Mouse (Mus musculus) E14TG2a.4 (cell line): ENCODE results near the gene Rtf1.

Experiments used
- CTCF ChIP-seq: conservative IDR thresholded peaks from 2 replicates; pipeline ENCODE4 v1.5.1; 2014; ENCODE audit warnings: low read length
- NANOG ChIP-seq: IDR thresholded peaks from 2 replicates; pipeline ENCODE4 v1.6.1; 2014; ENCODE audit warnings: borderline replicate concordance, low read length, mixed read lengths

DNA sequence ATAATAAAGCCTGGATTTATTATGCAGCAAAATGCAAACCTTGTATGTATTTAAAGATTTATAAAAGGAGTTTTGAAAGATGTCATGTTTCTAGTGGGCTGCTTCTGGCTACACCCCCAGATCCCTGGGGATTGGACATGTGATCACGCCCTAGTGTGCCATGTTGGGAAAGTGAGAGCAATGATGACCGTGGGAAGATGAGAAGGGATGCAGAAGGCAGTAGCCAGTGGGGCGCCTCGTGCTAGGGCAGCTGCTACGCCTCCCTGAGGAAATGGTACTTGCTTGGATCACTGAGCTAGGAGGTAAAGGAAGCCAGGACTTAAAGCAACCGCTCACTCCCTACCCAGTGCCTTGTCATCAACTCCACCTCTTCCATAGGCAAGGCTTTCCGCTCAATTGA lies 72.7 kb downstream of the Rtf1 start:
- TF ChIP-seq CTCF (no peak), NANOG (no peak)
